Mouse (Mus musculus) forebrain, embryonic 11.5 days (tissue): Measurements from ENCODE around the gene Tmem9b. TPM values are rescaled to one million over a fixed set of nuclear protein-coding genes. Genes with fewer than 3 reads are reported as not detected.
A peak's percentile ranks its signal among the peaks of the same experiment; 100 is the strongest.

ENCODE experiments used
- ATAC-seq: fragments of 200-750 bp; cut with Nextera tagmentation; replicated peaks from 2 replicates; pipeline ENCODE4 v1.8.0; 2017; ENCODE audit warnings: moderate TSS enrichment; ENCODE audit not compliant: low FRiP score
- DNase-seq: peaks from one replicate; pipeline ENCODE4 v3.0.0-alpha.2; 2017; ENCODE audit warnings: low spot score
- H3K27ac ChIP-seq: fragments of 300-500 bp; sonication (generic); 2 replicates; pipeline ENCODE4 v1.5.1; 2014; ENCODE audit warnings: low read depth, low read length
- H3K27me3 ChIP-seq: fragments of 300-500 bp; sonication (generic); 2 replicates; pipeline ENCODE4 v1.6.1; 2014; ENCODE audit warnings: mild to moderate bottlenecking, low read length, mixed read lengths; ENCODE audit not compliant: control insufficient read depth, insufficient read depth
- H3K36me3 ChIP-seq: fragments of 300-500 bp; sonication (generic); 2 replicates; pipeline ENCODE4 v1.6.1; 2014; ENCODE audit warnings: mild to moderate bottlenecking, low read length, moderate library complexity, mixed read lengths; ENCODE audit not compliant: control insufficient read depth, insufficient read depth
- H3K4me1 ChIP-seq: fragments of 300-500 bp; sonication (generic); replicated peaks from 2 replicates; pipeline ENCODE4 v1.6.1; 2014; ENCODE audit warnings: low read length, mixed read lengths; ENCODE audit not compliant: control insufficient read depth, insufficient read depth
- H3K4me2 ChIP-seq: fragments of 300-500 bp; sonication (generic); 2 replicates; pipeline ENCODE4 v1.6.1; 2014; ENCODE audit warnings: low read depth, mild to moderate bottlenecking, low read length, moderate library complexity, mixed read lengths; ENCODE audit not compliant: severe bottlenecking
- H3K4me3 ChIP-seq: fragments of 300-500 bp; sonication (generic); 2 replicates; pipeline ENCODE4 v1.5.1; 2014; ENCODE audit warnings: low read depth, low read length
- H3K9ac ChIP-seq: fragments of 300-500 bp; sonication (generic); 2 replicates; pipeline ENCODE4 v1.6.1; 2014; ENCODE audit warnings: low read length
- H3K9me3 ChIP-seq: fragments of 300-500 bp; sonication (generic); 2 replicates; pipeline ENCODE4 v1.6.1; 2016; ENCODE audit warnings: low read length, mixed read lengths; ENCODE audit not compliant: control insufficient read depth
- WGBS: fragments of 180-500 bp; shearing (Covaris S2); extraction: QIAGEN DNeasy Blood & Tissue Kit; methylation state at CpG from one replicate; pipeline ENCODE4 v1.1.7; 2014; 5-methylcytosine and 5-hydroxymethylcytosine counted together
- polyA plus RNA-seq: library from polyadenylated mRNA; unstranded; fragments of >200 nt; fragmentation: Nextera tagmentation; extraction: Ambion mirVana; gene quantifications from 2 replicates; pipeline ENCODE4 v1.2.1, GENCODE M21; 2014

The Tmem9b gene
- polyA plus RNA-seq, 1 experiment from 2014 or later = 45.7 TPM

- H3K27ac ChIP-seq = no peak within 1 kb of the TSS
- no peaks in the 10 kb centered on the region for H3K9me3 ChIP-seq
- peak within 1 kb of the TSS; percentile 95 for H3K4me2 ChIP-seq
- H3K9ac ChIP-seq = peak within 1 kb of the TSS; percentile 43
- no peaks in the 10 kb centered on the region for H3K36me3 ChIP-seq
- H3K4me1 ChIP-seq = peaks cover 4% of the 10 kb centered on the region; the same call in 1 of the 2 replicates
- ATAC-seq (peak; percentile 88), DNase-seq (peak; percentile 86)
- peaks cover 39% of the 10 kb centered on the region for H3K27me3 ChIP-seq
- H3K4me3 ChIP-seq = peak within 1 kb of the TSS; percentile 44
- WGBS = 2% methylated on average over 52 of the region's 52 CpGs
Observed at GRCm38 (mm10) chr7:109781470-109782203, 29.0 kb upstream of the Tmem9b start, which contains the start of gene Nrip3. Nrip3 (minus strand) TSS chr7:109782025.

GRCm38 (mm10) chr7:109781087-109781469 lies 28.4 kb upstream of the Tmem9b start:
- ATAC-seq (no peak; the same call in 1 of the 2 replicates), DNase-seq (no peak)
- H3K4me2 ChIP-seq = peak overlapping the region; percentile 95
- WGBS = 1% methylated on average over 24 of the region's 24 CpGs
- H3K36me3 ChIP-seq = no peaks in the 10 kb centered on the region
- peak overlapping the region; percentile 44 for H3K4me3 ChIP-seq
- H3K9me3 ChIP-seq = no peaks in the 10 kb centered on the region
- H3K27me3 ChIP-seq = peaks cover 39% of the 10 kb centered on the region
- no peak overlapping the region for H3K27ac ChIP-seq
- peak overlapping the region; percentile 43 for H3K9ac ChIP-seq
- H3K4me1 ChIP-seq = peaks cover 4% of the 10 kb centered on the region; the same call in 1 of the 2 replicates

DNA sequence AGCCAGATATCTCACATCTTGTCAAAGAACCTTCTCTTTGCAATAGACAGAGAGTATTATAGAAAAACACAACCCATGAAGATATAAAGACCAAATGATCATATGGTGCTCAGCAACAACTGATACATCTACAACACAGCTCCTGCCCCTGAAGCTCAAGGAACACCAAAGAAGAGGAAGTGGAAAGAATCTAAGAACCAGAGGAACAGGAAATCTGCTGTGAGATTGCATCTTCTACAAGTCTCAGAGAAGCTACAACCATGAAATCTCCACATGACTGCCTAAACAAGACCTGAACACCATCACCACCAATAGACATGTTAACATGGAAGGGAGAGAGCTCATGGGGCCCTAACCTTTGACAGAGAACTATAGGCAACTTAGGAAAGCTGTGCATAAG lies 19.6 kb upstream of the Tmem9b start:
- ATAC-seq (no peak), DNase-seq (no peak)
- H3K4me3 ChIP-seq = no peak overlapping the region
- no peak overlapping the region for H3K27ac ChIP-seq
- no peaks in the 10 kb centered on the region for H3K4me1 ChIP-seq
- no peak overlapping the region for H3K9ac ChIP-seq
- H3K27me3 ChIP-seq = no peaks in the 10 kb centered on the region
- no peaks in the 10 kb centered on the region for H3K9me3 ChIP-seq
- H3K4me2 ChIP-seq = no peak overlapping the region
- H3K36me3 ChIP-seq = no peaks in the 10 kb centered on the region

- WGBS = 52% methylated on average over 2 of the region's 2 CpGs
- DNase-seq = no peak
- no peak for ATAC-seq
Observed at GRCm38 (mm10) chr7:109768699-109769383, 16.2 kb upstream of the Tmem9b start.

GRCm38 (mm10) chr7:109767575-109768350 lies 15.1 kb upstream of the Tmem9b start:
- H3K4me3 ChIP-seq = no peak overlapping the region
- DNase-seq (no peak), ATAC-seq (no peak)
- no peaks in the 10 kb centered on the region for H3K4me1 ChIP-seq
- no peaks in the 10 kb centered on the region for H3K9me3 ChIP-seq
- H3K36me3 ChIP-seq = no peaks in the 10 kb centered on the region
- no peaks in the 10 kb centered on the region for H3K27me3 ChIP-seq
- no peak overlapping the region for H3K4me2 ChIP-seq
- no peak overlapping the region for H3K9ac ChIP-seq
- H3K27ac ChIP-seq = no peak overlapping the region
- 85% methylated on average over 7 of the region's 7 CpGs for WGBS

More at GRCm38 (mm10) chr7:109768699-109769383, 16.2 kb upstream of the Tmem9b start:
- H3K9me3 ChIP-seq = no peaks in the 10 kb centered on the region
- H3K9ac ChIP-seq = no peak overlapping the region
- H3K27me3 ChIP-seq = no peaks in the 10 kb centered on the region
- H3K36me3 ChIP-seq = no peaks in the 10 kb centered on the region
- no peak overlapping the region for H3K4me3 ChIP-seq
- H3K4me1 ChIP-seq = no peaks in the 10 kb centered on the region
- no peak overlapping the region for H3K4me2 ChIP-seq
- no peak overlapping the region for H3K27ac ChIP-seq

DNA sequence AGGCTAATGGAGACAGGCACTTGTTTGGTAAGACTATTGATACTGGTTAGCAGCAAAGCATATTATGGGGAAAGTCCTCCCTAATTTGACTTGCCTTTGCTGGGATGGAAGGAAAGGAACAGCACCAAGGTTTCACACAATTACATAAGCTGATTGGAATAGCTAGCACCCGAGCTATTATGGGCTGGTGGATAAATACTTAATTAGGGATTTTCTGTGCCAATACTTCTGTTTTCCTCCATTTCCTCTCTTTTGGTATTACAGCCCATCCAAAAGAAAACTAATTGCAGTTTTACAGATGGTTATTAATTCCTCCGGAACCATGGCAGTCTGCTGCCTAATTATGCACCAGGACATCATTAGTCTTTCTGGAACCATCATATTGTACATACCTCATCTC lies 11.3 kb upstream of the Tmem9b start:
- ATAC-seq = no peak
- Histone ChIP-seq H3K36me3 (no peaks in the 10 kb centered on the region), H3K27ac (no peak overlapping the region), H3K9me3 (no peaks in the 10 kb centered on the region), H3K4me3 (no peak overlapping the region), H3K4me2 (no peak overlapping the region), H3K9ac (no peak overlapping the region), H3K4me1 (no peaks in the 10 kb centered on the region), H3K27me3 (no peaks in the 10 kb centered on the region)
- 60% methylated on average over 2 of the region's 2 CpGs for WGBS
- DNase-seq = no peak

GRCm38 (mm10) chr7:109756291-109756690 lies 3.6 kb upstream of the Tmem9b start:
- no peaks in the 10 kb centered on the region for H3K36me3 ChIP-seq
- H3K4me2 ChIP-seq = no peak overlapping the region
- no peaks in the 10 kb centered on the region for H3K4me1 ChIP-seq
- ATAC-seq = no peak
- no peak for DNase-seq
- H3K9ac ChIP-seq = no peak overlapping the region
- 92% methylated on average over 3 of the region's 3 CpGs for WGBS
- H3K27ac ChIP-seq = no peak overlapping the region
- H3K27me3 ChIP-seq = no peaks in the 10 kb centered on the region
- no peak overlapping the region for H3K4me3 ChIP-seq
- no peaks in the 10 kb centered on the region for H3K9me3 ChIP-seq

- Histone ChIP-seq H3K9ac (no peak overlapping the region), H3K27ac (no peak overlapping the region), H3K36me3 (no peaks in the 10 kb centered on the region), H3K9me3 (no peaks in the 10 kb centered on the region), H3K4me1 (no peaks in the 10 kb centered on the region), H3K27me3 (no peaks in the 10 kb centered on the region), H3K4me3 (no peak overlapping the region), H3K4me2 (no peak overlapping the region)
- ATAC-seq (no peak), DNase-seq (no peak)
- 93% methylated on average over 8 of the region's 8 CpGs for WGBS
Observed at GRCm38 (mm10) chr7:109754034-109754433, 1.4 kb upstream of the Tmem9b start.
